Mouse (Mus musculus) urinary bladder, postnatal 14 days (tissue): ENCODE results near the gene Sfxn2.
"Not testable (repeated sequence)": the region's sequence is repeated elsewhere in the genome, so short reads cannot be mapped to it uniquely, and the experiment has no call there.

Experiments
- DNase-seq: peaks from one replicate; pipeline ENCODE4 v3.0.0; 2021; ENCODE audit warnings: low spot score

The Sfxn2 gene

GRCm38 (mm10) chr19:46542750-46543149 lies 30.4 kb upstream of the Sfxn2 start:
- DNase-seq: no peak

GRCm38 (mm10) chr19:46547565-46547964 lies 25.6 kb upstream of the Sfxn2 start:
- DNase-seq: no peak

GRCm38 (mm10) chr19:46548110-46548509 lies 25.1 kb upstream of the Sfxn2 start:
- DNase-seq: no peak

- DNase-seq: no peak
Observed at GRCm38 (mm10) chr19:46550385-46550784, 22.8 kb upstream of the Sfxn2 start.

GRCm38 (mm10) chr19:46552496-46552895 lies 20.7 kb upstream of the Sfxn2 start:
- DNase-seq: no peak

GRCm38 (mm10) chr19:46553541-46553955 lies 19.6 kb upstream of the Sfxn2 start:
- DNase-seq: no peak

GRCm38 (mm10) chr19:46558009-46558408 lies 15.2 kb upstream of the Sfxn2 start:
- no peak for DNase-seq

GRCm38 (mm10) chr19:46558631-46559030 lies 14.5 kb upstream of the Sfxn2 start:
- peak; percentile 18 for DNase-seq

- DNase-seq: peak; percentile 70
Observed at GRCm38 (mm10) chr19:46562132-46562531, 11.0 kb upstream of the Sfxn2 start.

GRCm38 (mm10) chr19:46562581-46563515 lies 10.3 kb upstream of the Sfxn2 start:
- DNase-seq: no peak

GRCm38 (mm10) chr19:46563603-46564002 lies 9.6 kb upstream of the Sfxn2 start:
- DNase-seq: no peak

GRCm38 (mm10) chr19:46564043-46564462 lies 9.1 kb upstream of the Sfxn2 start:
- no peak for DNase-seq

GRCm38 (mm10) chr19:46571211-46571877 lies 1.8 kb upstream of the Sfxn2 start:
- not testable (repeated sequence) for DNase-seq

- DNase-seq: no peak
Observed at GRCm38 (mm10) chr19:46571878-46572244, 1.3 kb upstream of the Sfxn2 start.

GRCm38 (mm10) chr19:46572548-46572947 lies 617 bp upstream of the Sfxn2 start:
- no peak for DNase-seq

- DNase-seq: no peak
Observed at GRCm38 (mm10) chr19:46573990-46574389, 825 bp downstream of the Sfxn2 start.

- DNase-seq: no peak
Observed at GRCm38 (mm10) chr19:46575196-46575595, 2.0 kb downstream of the Sfxn2 start.

GRCm38 (mm10) chr19:46587823-46588508 lies 14.8 kb downstream of the Sfxn2 start:
- peak; percentile 87 for DNase-seq

GRCm38 (mm10) chr19:46591575-46591974 lies 18.4 kb downstream of the Sfxn2 start:
- DNase-seq: no peak

- DNase-seq: no peak
Observed at GRCm38 (mm10) chr19:46592751-46593439, 19.7 kb downstream of the Sfxn2 start.

GRCm38 (mm10) chr19:46598187-46598586 lies 25.0 kb downstream of the Sfxn2 start:
- no peak for DNase-seq

GRCm38 (mm10) chr19:46598720-46599252 lies 25.6 kb downstream of the Sfxn2 start, which contains the start of gene Wbp1l:
Gene Wbp1l (plus strand): TSS chr19:46599084.
- peak; percentile 96 for DNase-seq
